Mouse (Mus musculus) G1E (cell line): ENCODE measurements around the gene Sdccag8. TPM values are rescaled to one million over a fixed set of nuclear protein-coding genes. Genes with fewer than 3 reads are reported as not detected.

Source experiments
- ATAC-seq: 2 replicates; pipeline ENCODE4 v1.8.0; 2016; ENCODE audit warnings: mild to moderate bottlenecking; ENCODE audit not compliant: insufficient number of reproducible peaks, poor library complexity, low FRiP score, severe bottlenecking; ENCODE audit errors: extremely low read depth
- DNase-seq: peaks from one replicate; pipeline ENCODE4 v3.0.0; 2012; ENCODE audit warnings: low spot score
- H3K27me3 ChIP-seq: 2 replicates; pipeline ENCODE4 v1.6.1; 2012; ENCODE audit warnings: mild to moderate bottlenecking, low read length, inconsistent platforms; ENCODE audit not compliant: insufficient read depth
- H3K36me3 ChIP-seq: replicated peaks from 2 replicates; pipeline ENCODE3; 2012; ENCODE audit warnings: mild to moderate bottlenecking, inconsistent platforms
- H3K4me1 ChIP-seq: 2 replicates; pipeline ENCODE4 v1.6.1; 2012; ENCODE audit warnings: low read depth, low read length, inconsistent platforms, mixed read lengths; ENCODE audit not compliant: insufficient read depth
- H3K4me3 ChIP-seq: 2 replicates; pipeline ENCODE4 v1.5.1; 2012; ENCODE audit warnings: low read depth, mild to moderate bottlenecking, inconsistent platforms, low read length, moderate library complexity, mixed read lengths
- H3K9me3 ChIP-seq: replicated peaks from 2 replicates; pipeline ENCODE4 v1.6.1; 2012; ENCODE audit warnings: inconsistent platforms
- CTCF ChIP-seq: IDR thresholded peaks from 2 replicates; pipeline ENCODE4 v1.5.1; 2012; ENCODE audit warnings: low read depth, low read length, inconsistent platforms, mixed read lengths
- GATA1 ChIP-seq: IDR thresholded peaks from 2 replicates; pipeline ENCODE4 v1.6.1; 2012; ENCODE audit warnings: borderline replicate concordance, low read length, inconsistent platforms, mixed read lengths
- GATA2 ChIP-seq: IDR thresholded peaks from 2 replicates; pipeline ENCODE4 v1.6.1; 2012; ENCODE audit warnings: low read depth, low read length, inconsistent platforms, borderline replicate concordance
- POLR2AphosphoS5 ChIP-seq: IDR thresholded peaks from 2 replicates; pipeline ENCODE4 v1.6.1; 2012; ENCODE audit warnings: low read depth, low read length, inconsistent platforms; ENCODE audit not compliant: insufficient replicate concordance
- TAL1 ChIP-seq: conservative IDR thresholded peaks from 2 replicates; pipeline ENCODE4 v1.6.1; 2012; ENCODE audit warnings: low read depth, low read length, inconsistent platforms, mixed read lengths
- polyA plus RNA-seq: library from polyadenylated mRNA; stranded (reverse); fragments of >175 nt; gene quantifications from 2 replicates; pipeline ENCODE4 v1.2.3, GENCODE M21; 2012
- total RNA-seq, 2 experiments: library from RNA; stranded (forward) in 1 of 2; stranded (reverse) in 1 of 2; fragments of 200-1000 nt in 1 of 2; fragments of >200 nt in 1 of 2; fragmentation: Nextera tagmentation in 1 of 2; gene quantifications; 2 replicates each; pipeline ENCODE4 v1.2.3; 2014 to 2017

The Sdccag8 gene
- total and polyA plus RNA-seq, 3 experiments, result 2.2 to 19.9 (median 11.9) TPM

- H3K4me1 ChIP-seq, result peaks cover 52% of the 10 kb centered on the region
- no peaks in the 10 kb centered on the region for H3K27me3 ChIP-seq
- H3K36me3 ChIP-seq, result peaks cover 46% of the 10 kb centered on the region
- ATAC-seq (no peak), DNase-seq (peak; percentile 24)
- H3K4me3 ChIP-seq, result no peak overlapping the region
- TF ChIP-seq GATA2 (no peak), CTCF (no peak), TAL1 (no peak), GATA1 (no peak), POLR2AphosphoS5 (no peak)
- no peaks in the 10 kb centered on the region for H3K9me3 ChIP-seq
Measured at GRCm38 (mm10) chr1:176826931-176827330, 12.5 kb downstream of the Sdccag8 start.

GRCm38 (mm10) chr1:176827365-176827764, 12.9 kb downstream of the Sdccag8 start:
- Histone ChIP-seq H3K27me3 (no peaks in the 10 kb centered on the region), H3K4me1 (peaks cover 47% of the 10 kb centered on the region), H3K9me3 (no peaks in the 10 kb centered on the region), H3K4me3 (peak overlapping the region; percentile 20; the same call in 1 of the 2 replicates), H3K36me3 (peaks cover 48% of the 10 kb centered on the region)
- ATAC-seq (peak; percentile 87), DNase-seq (peak; percentile 19)
- TF ChIP-seq POLR2AphosphoS5 (no peak), GATA2 (no peak), CTCF (no peak), GATA1 (no peak), TAL1 (no peak)

- Histone ChIP-seq H3K36me3 (peaks cover 52% of the 10 kb centered on the region), H3K9me3 (no peaks in the 10 kb centered on the region), H3K27me3 (no peaks in the 10 kb centered on the region), H3K4me3 (no peak overlapping the region), H3K4me1 (peaks cover 48% of the 10 kb centered on the region)
- no peak for ATAC-seq
- no peak for DNase-seq
- no peak for TF ChIP-seq POLR2AphosphoS5
- TF ChIP-seq GATA2, result no peak
- TF ChIP-seq TAL1, result no peak
- TF ChIP-seq GATA1, result no peak
- no peak for TF ChIP-seq CTCF
Measured at GRCm38 (mm10) chr1:176827945-176828485, 13.6 kb downstream of the Sdccag8 start.

GRCm38 (mm10) chr1:176828666-176829065, 14.2 kb downstream of the Sdccag8 start:
- no peaks in the 10 kb centered on the region for H3K27me3 ChIP-seq
- no peak overlapping the region for H3K4me3 ChIP-seq
- H3K4me1 ChIP-seq, result peaks cover 46% of the 10 kb centered on the region
- TF ChIP-seq GATA1 (no peak), TAL1 (no peak), POLR2AphosphoS5 (no peak), CTCF (no peak), GATA2 (no peak)
- H3K9me3 ChIP-seq, result no peaks in the 10 kb centered on the region
- peaks cover 54% of the 10 kb centered on the region for H3K36me3 ChIP-seq
- ATAC-seq, result no peak
- DNase-seq, result no peak

- no peak overlapping the region for H3K4me3 ChIP-seq
- H3K36me3 ChIP-seq, result peaks cover 39% of the 10 kb centered on the region
- H3K27me3 ChIP-seq, result no peaks in the 10 kb centered on the region
- no peaks in the 10 kb centered on the region for H3K9me3 ChIP-seq
- peaks cover 38% of the 10 kb centered on the region for H3K4me1 ChIP-seq
- ATAC-seq (no peak), DNase-seq (no peak)
- TF ChIP-seq TAL1 (no peak), GATA1 (no peak), CTCF (no peak), POLR2AphosphoS5 (no peak)
Measured at GRCm38 (mm10) chr1:176832071-176832470, 17.6 kb downstream of the Sdccag8 start.

- peaks cover 33% of the 10 kb centered on the region for H3K4me1 ChIP-seq
- TF ChIP-seq TAL1 (no peak), GATA2 (no peak), CTCF (no peak), POLR2AphosphoS5 (no peak), GATA1 (no peak)
- H3K36me3 ChIP-seq, result peaks cover 36% of the 10 kb centered on the region
- DNase-seq (no peak), ATAC-seq (no peak)
- no peak overlapping the region for H3K4me3 ChIP-seq
- H3K27me3 ChIP-seq, result no peaks in the 10 kb centered on the region
- no peaks in the 10 kb centered on the region for H3K9me3 ChIP-seq
Measured at GRCm38 (mm10) chr1:176832607-176833006, 18.1 kb downstream of the Sdccag8 start.

- ATAC-seq (no peak), DNase-seq (no peak)
- Histone ChIP-seq H3K9me3 (no peaks in the 10 kb centered on the region), H3K4me3 (no peak overlapping the region), H3K4me1 (peaks cover 27% of the 10 kb centered on the region), H3K27me3 (no peaks in the 10 kb centered on the region), H3K36me3 (peaks cover 34% of the 10 kb centered on the region)
- TF ChIP-seq GATA2 (no peak), TAL1 (no peak), CTCF (no peak), GATA1 (no peak), POLR2AphosphoS5 (no peak)
Measured at GRCm38 (mm10) chr1:176833257-176833656, 18.8 kb downstream of the Sdccag8 start.
